Mouse (Mus musculus): ENCODE results near the gene Arl6ip4.

The Arl6ip4 gene

GRCm38 (mm10) chr5:124149028-124149427 is 33.1 kb downstream of the Arl6ip4 start:
- peak in 1 of 2 experiments; percentile 44 for DNase-seq (ENCODE audit: inconsistent age in 2 of 2, low spot score in 1 of 2)

- no peak for DNase-seq (ENCODE audit: inconsistent age in 2 of 2, low spot score in 1 of 2)
Measured at GRCm38 (mm10) chr5:124150895-124151294, 35.0 kb downstream of the Arl6ip4 start.

- no peak for DNase-seq (ENCODE audit: inconsistent age in 2 of 2, low spot score in 1 of 2)
Measured at GRCm38 (mm10) chr5:124152734-124153133, 36.8 kb downstream of the Arl6ip4 start.

- no peak for DNase-seq (ENCODE audit: inconsistent age in 2 of 2, low spot score in 1 of 2)
Measured at GRCm38 (mm10) chr5:124155943-124156342, 40.1 kb downstream of the Arl6ip4 start.

GRCm38 (mm10) chr5:124158305-124158704 is 42.4 kb downstream of the Arl6ip4 start:
- DNase-seq (ENCODE audit: inconsistent age in 2 of 2, low spot score in 1 of 2) = peak in 1 of 2 experiments; percentile 56

- peak in 1 of 2 experiments; percentile 26 for DNase-seq (ENCODE audit: inconsistent age in 2 of 2, low spot score in 1 of 2)
Measured at GRCm38 (mm10) chr5:124159453-124159852, 43.6 kb downstream of the Arl6ip4 start.

GRCm38 (mm10) chr5:124161831-124162230 is 45.9 kb downstream of the Arl6ip4 start:
- DNase-seq (ENCODE audit: inconsistent age in 2 of 2, low spot score in 1 of 2) = no peak

- DNase-seq (ENCODE audit: inconsistent age in 2 of 2, low spot score in 1 of 2) = peak; percentile 75 to 92
Measured at GRCm38 (mm10) chr5:124162577-124162976, 46.7 kb downstream of the Arl6ip4 start.

GRCm38 (mm10) chr5:124163445-124163844 is 47.6 kb downstream of the Arl6ip4 start:
- DNase-seq (ENCODE audit: inconsistent age in 2 of 2, low spot score in 1 of 2) = no peak

- DNase-seq (ENCODE audit: inconsistent age in 2 of 2, low spot score in 1 of 2) = peak in 1 of 2 experiments; percentile 76
Measured at GRCm38 (mm10) chr5:124165622-124166570, 50.0 kb downstream of the Arl6ip4 start.

GRCm38 (mm10) chr5:124166741-124167140 is 50.9 kb downstream of the Arl6ip4 start:
- no peak for DNase-seq (ENCODE audit: inconsistent age in 2 of 2, low spot score in 1 of 2)

- DNase-seq (ENCODE audit: inconsistent age in 2 of 2, low spot score in 1 of 2) = no peak
Measured at GRCm38 (mm10) chr5:124167621-124168020, 51.7 kb downstream of the Arl6ip4 start.

All from adrenal gland, adult (tissue).